Mouse (Mus musculus) forebrain, embryonic 11.5 days (tissue): ENCODE measurements around the gene Spen. TPM values are rescaled to one million over a fixed set of nuclear protein-coding genes. Genes with fewer than 3 reads are reported as not detected.
A peak's percentile ranks its signal among the peaks of the same experiment; 100 is the strongest.
"Not testable (repeated sequence)": the region's sequence is repeated elsewhere in the genome, so short reads cannot be mapped to it uniquely, and the experiment has no call there.

Experiments used
- ATAC-seq: fragments of 200-750 bp; cut with Nextera tagmentation; replicated peaks from 2 replicates; pipeline ENCODE4 v1.8.0; 2017; ENCODE audit warnings: moderate TSS enrichment; ENCODE audit not compliant: low FRiP score
- DNase-seq: peaks from one replicate; pipeline ENCODE4 v3.0.0-alpha.2; 2017; ENCODE audit warnings: low spot score
- H3K27ac ChIP-seq: fragments of 300-500 bp; sonication (generic); 2 replicates; pipeline ENCODE4 v1.5.1; 2014; ENCODE audit warnings: low read depth, low read length
- H3K27me3 ChIP-seq: fragments of 300-500 bp; sonication (generic); 2 replicates; pipeline ENCODE4 v1.6.1; 2014; ENCODE audit warnings: mild to moderate bottlenecking, low read length, mixed read lengths; ENCODE audit not compliant: control insufficient read depth, insufficient read depth
- H3K36me3 ChIP-seq: fragments of 300-500 bp; sonication (generic); 2 replicates; pipeline ENCODE4 v1.6.1; 2014; ENCODE audit warnings: mild to moderate bottlenecking, low read length, moderate library complexity, mixed read lengths; ENCODE audit not compliant: control insufficient read depth, insufficient read depth
- H3K4me1 ChIP-seq: fragments of 300-500 bp; sonication (generic); replicated peaks from 2 replicates; pipeline ENCODE4 v1.6.1; 2014; ENCODE audit warnings: low read length, mixed read lengths; ENCODE audit not compliant: control insufficient read depth, insufficient read depth
- H3K4me2 ChIP-seq: fragments of 300-500 bp; sonication (generic); 2 replicates; pipeline ENCODE4 v1.6.1; 2014; ENCODE audit warnings: low read depth, mild to moderate bottlenecking, low read length, moderate library complexity, mixed read lengths; ENCODE audit not compliant: severe bottlenecking
- H3K4me3 ChIP-seq: fragments of 300-500 bp; sonication (generic); 2 replicates; pipeline ENCODE4 v1.5.1; 2014; ENCODE audit warnings: low read depth, low read length
- H3K9ac ChIP-seq: fragments of 300-500 bp; sonication (generic); 2 replicates; pipeline ENCODE4 v1.6.1; 2014; ENCODE audit warnings: low read length
- H3K9me3 ChIP-seq: fragments of 300-500 bp; sonication (generic); 2 replicates; pipeline ENCODE4 v1.6.1; 2016; ENCODE audit warnings: low read length, mixed read lengths; ENCODE audit not compliant: control insufficient read depth
- WGBS: fragments of 180-500 bp; shearing (Covaris S2); extraction: QIAGEN DNeasy Blood & Tissue Kit; methylation state at CpG from one replicate; pipeline ENCODE4 v1.1.7; 2014; 5-methylcytosine and 5-hydroxymethylcytosine counted together
- polyA plus RNA-seq: library from polyadenylated mRNA; unstranded; fragments of >200 nt; fragmentation: Nextera tagmentation; extraction: Ambion mirVana; gene quantifications from 2 replicates; pipeline ENCODE4 v1.2.1, GENCODE M21; 2014

Spen gene
- polyA plus RNA-seq, 1 experiment from 2014 or later = 17.1 TPM

GRCm38 (mm10) chr4:141554255-141554865 is 16.0 kb upstream of the Spen start:
- H3K9ac ChIP-seq, DNase-seq, H3K27me3 ChIP-seq, H3K4me2 ChIP-seq, H3K4me3 ChIP-seq, H3K36me3 ChIP-seq, H3K9me3 ChIP-seq, ATAC-seq, H3K4me1 ChIP-seq, H3K27ac ChIP-seq: not testable (repeated sequence)
- WGBS = 93% methylated on average over 7 of the region's 9 CpGs

DNA sequence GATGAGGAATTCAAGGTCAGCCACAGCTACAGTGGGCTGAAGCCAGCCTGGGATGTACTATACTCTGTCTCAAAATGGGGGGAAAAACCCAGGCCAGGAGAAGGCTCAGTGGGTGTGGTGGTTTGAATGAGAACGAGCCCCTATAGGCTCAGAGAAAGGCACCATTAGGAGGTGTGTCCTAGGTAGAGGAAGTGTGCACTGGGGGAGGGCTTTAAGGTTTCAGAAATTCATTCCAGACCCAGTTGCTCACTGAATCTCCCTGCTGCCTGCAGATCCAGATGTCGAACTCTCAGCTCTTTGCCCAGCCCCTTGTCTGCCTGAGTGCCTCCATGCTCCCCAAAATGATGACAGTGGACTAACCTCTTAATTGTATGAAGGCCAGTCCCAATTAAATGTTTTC is 14.1 kb upstream of the Spen start:
- H3K4me3 ChIP-seq = no peak overlapping the region
- no peak overlapping the region for H3K9ac ChIP-seq
- H3K27ac ChIP-seq = no peak overlapping the region
- ATAC-seq = no peak
- no peaks in the 10 kb centered on the region for H3K4me1 ChIP-seq
- H3K36me3 ChIP-seq = no peaks in the 10 kb centered on the region
- no peaks in the 10 kb centered on the region for H3K27me3 ChIP-seq
- DNase-seq = no peak
- no peaks in the 10 kb centered on the region for H3K9me3 ChIP-seq
- no peak overlapping the region for H3K4me2 ChIP-seq
- 58% methylated on average over 2 of the region's 2 CpGs for WGBS

- Histone ChIP-seq H3K4me1 (peaks cover 3% of the 10 kb centered on the region; the same call in 1 of the 2 replicates), H3K27me3 (no peaks in the 10 kb centered on the region), H3K4me2 (peak overlapping the region; percentile 98), H3K9me3 (no peaks in the 10 kb centered on the region), H3K36me3 (no peaks in the 10 kb centered on the region), H3K4me3 (peak overlapping the region; percentile 68), H3K27ac (peak overlapping the region; percentile 99), H3K9ac (peak overlapping the region; percentile 97)
- no peak for ATAC-seq
- 25% methylated on average over 9 of the region's 9 CpGs for WGBS
- no peak for DNase-seq
Measured at GRCm38 (mm10) chr4:141547299-141547698, 8.9 kb upstream of the Spen start.

DNA sequence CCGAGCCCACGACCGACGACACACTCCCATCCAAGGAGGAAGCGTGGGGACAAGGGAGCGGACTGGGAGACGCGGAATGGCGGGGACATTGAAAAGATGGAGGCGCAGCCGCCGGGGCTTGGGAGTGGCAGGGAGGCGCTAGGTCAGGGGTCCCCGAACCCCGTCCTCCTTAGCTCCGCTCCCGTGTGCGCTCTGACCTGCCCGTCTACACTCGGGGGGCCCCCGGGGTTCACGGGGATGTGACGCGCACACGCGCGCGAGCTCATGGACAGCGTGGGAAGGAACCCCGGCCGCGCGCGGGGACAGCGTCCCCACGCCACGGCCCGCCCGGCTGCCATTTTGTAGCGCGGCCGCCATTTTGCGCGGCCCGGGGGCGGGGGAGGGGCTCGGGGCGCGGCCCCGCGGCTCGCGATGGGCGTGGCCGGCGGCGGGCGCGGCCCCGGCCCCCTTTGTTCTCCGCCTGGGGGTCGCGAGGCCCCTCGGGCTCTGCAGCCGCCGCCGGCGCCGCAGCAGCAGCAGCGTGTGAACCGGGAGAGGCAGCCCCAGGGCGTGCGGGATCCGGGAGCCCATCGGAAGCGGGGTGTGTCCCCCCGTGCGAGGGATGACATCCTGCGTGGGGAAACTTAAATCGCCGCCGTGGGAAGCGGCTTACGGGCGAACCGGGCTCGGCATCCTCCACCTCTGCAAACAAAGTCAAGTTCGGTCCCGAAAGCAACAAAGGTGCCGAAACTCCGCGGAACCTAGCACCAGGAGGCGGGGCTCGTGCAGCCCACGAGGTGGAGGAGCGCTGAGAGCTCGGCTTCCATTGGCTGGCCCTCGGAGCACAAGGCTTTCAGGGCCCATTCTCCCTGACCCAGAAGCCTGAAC is 8.2 kb upstream of the Spen start:
- Histone ChIP-seq H3K9me3 (no peaks in the 10 kb centered on the region), H3K4me1 (peaks cover 3% of the 10 kb centered on the region; the same call in 1 of the 2 replicates), H3K4me2 (peak overlapping the region; percentile 98), H3K27me3 (no peaks in the 10 kb centered on the region), H3K36me3 (no peaks in the 10 kb centered on the region), H3K4me3 (peak overlapping the region; percentile 68), H3K9ac (peak overlapping the region; percentile 97), H3K27ac (peak overlapping the region; percentile 99)
- WGBS = under 1% methylated on average over 77 of the region's 98 CpGs
- ATAC-seq (peak; percentile 89), DNase-seq (peak; percentile 95)

DNA sequence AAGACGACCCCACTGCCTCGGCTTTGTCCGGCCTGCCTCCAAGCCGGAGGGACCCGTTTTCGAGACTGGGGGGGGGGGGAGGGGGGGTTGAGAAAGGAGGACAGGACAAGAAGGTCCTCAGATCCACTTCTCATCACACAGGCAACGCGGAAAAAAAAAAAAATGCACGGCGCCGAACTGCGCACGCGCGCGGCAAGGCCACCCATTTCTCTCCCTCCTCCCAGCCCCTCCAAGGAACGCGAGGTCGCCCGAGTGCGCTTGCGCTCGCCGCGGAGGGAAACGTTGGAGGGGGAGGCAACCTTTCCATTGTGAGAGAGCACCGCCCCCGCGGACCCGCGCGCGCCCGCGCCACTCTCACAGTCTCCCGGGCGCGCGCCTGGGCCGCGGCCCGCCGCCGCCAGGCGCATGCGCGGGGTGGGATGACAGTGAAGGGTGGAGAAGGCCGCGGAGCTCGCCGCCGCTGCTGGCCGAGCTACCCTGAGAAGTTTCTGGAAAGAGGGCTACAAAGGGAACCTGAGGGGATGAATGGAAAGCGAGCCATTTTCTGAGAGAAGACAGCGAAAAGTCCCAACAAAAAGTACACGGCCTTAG is 7.4 kb upstream of the Spen start:
- Histone ChIP-seq H3K4me3 (peak overlapping the region; percentile 68), H3K9me3 (no peaks in the 10 kb centered on the region), H3K9ac (peak overlapping the region; percentile 97), H3K27me3 (no peaks in the 10 kb centered on the region), H3K4me2 (peak overlapping the region; percentile 98), H3K4me1 (peaks cover 3% of the 10 kb centered on the region; the same call in 1 of the 2 replicates), H3K27ac (peak overlapping the region; percentile 99), H3K36me3 (no peaks in the 10 kb centered on the region)
- under 1% methylated on average over 56 of the region's 56 CpGs for WGBS
- peak; percentile 67 for ATAC-seq
- DNase-seq = peak; percentile 100

GRCm38 (mm10) chr4:141545071-141545742 is 6.8 kb upstream of the Spen start:
- peak overlapping the region; percentile 68 for H3K4me3 ChIP-seq
- H3K4me2 ChIP-seq = peak overlapping the region; percentile 98
- H3K9ac ChIP-seq = peak overlapping the region; percentile 84
- H3K36me3 ChIP-seq = no peaks in the 10 kb centered on the region
- peak overlapping the region; percentile 99 for H3K27ac ChIP-seq
- H3K27me3 ChIP-seq = no peaks in the 10 kb centered on the region
- peaks cover 3% of the 10 kb centered on the region; the same call in 1 of the 2 replicates for H3K4me1 ChIP-seq
- WGBS = under 1% methylated on average over 45 of the region's 45 CpGs
- DNase-seq (peak; percentile 83), ATAC-seq (peak; percentile 55)
- no peaks in the 10 kb centered on the region for H3K9me3 ChIP-seq

DNA sequence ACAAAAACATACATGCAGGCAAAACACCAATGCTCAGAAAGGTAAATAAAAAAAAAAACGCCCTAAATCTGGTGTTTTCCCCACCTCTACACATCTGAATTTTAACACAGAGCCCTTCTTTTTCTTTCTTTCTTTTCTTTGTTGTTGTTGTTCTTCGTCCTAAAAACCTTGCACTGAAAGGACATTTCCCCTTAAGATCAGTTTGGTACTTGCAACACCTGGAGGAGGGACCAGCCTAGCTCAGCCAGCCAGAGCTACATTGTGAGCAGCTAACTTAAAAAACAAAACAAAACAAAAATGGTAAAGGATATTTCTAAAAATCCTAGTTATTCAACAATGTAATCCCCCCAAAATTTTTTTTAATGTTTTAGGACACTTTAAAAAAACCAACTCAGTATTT is 6.1 kb upstream of the Spen start:
- Histone ChIP-seq H3K4me1 (peaks cover 3% of the 10 kb centered on the region; the same call in 1 of the 2 replicates), H3K4me2 (peak overlapping the region; percentile 98; the same call in 1 of the 2 replicates), H3K36me3 (no peaks in the 10 kb centered on the region), H3K4me3 (no peak overlapping the region; the same call in 1 of the 2 replicates), H3K27me3 (no peaks in the 10 kb centered on the region), H3K9me3 (no peaks in the 10 kb centered on the region), H3K9ac (peak overlapping the region; percentile 32; the same call in 1 of the 2 replicates), H3K27ac (no peak overlapping the region)
- DNase-seq (no peak), ATAC-seq (no peak)
- WGBS = 47% methylated on average over 2 of the region's 2 CpGs

- H3K36me3 ChIP-seq = no peaks in the 10 kb centered on the region
- H3K9ac ChIP-seq = no peak overlapping the region
- no peak overlapping the region for H3K4me3 ChIP-seq
- no peak for ATAC-seq
- H3K4me2 ChIP-seq = no peak overlapping the region
- H3K9me3 ChIP-seq = no peaks in the 10 kb centered on the region
- no peak overlapping the region for H3K27ac ChIP-seq
- DNase-seq = no peak
- peaks cover 3% of the 10 kb centered on the region; the same call in 1 of the 2 replicates for H3K4me1 ChIP-seq
- 67% methylated on average over 3 of the region's 3 CpGs for WGBS
- no peaks in the 10 kb centered on the region for H3K27me3 ChIP-seq
Measured at GRCm38 (mm10) chr4:141543593-141543992, 5.2 kb upstream of the Spen start.
